Mouse (Mus musculus) limb, embryonic 15.5 days (tissue): ENCODE measurements at regions not wholly inside any gene's neighbourhood (a gene's known extent, or its start where the extent isn't known, plus 50 kb on each side); places are given as distances from the start of the nearest gene placed in this dataset.

Experiments
- ATAC-seq: fragments of 200-750 bp; cut with Nextera tagmentation; 2 replicates; pipeline ENCODE4 v1.8.0; 2017; ENCODE audit warnings: low read depth, moderate TSS enrichment; ENCODE audit not compliant: insufficient number of reproducible peaks, low FRiP score, low TSS enrichment
- H3K27ac ChIP-seq: fragments of 300-500 bp; sonication (generic); 2 replicates; pipeline ENCODE4 v1.5.1; 2015; ENCODE audit warnings: moderate library complexity, mild to moderate bottlenecking, inconsistent platforms
- H3K27me3 ChIP-seq: fragments of 300-500 bp; sonication (generic); 2 replicates; pipeline ENCODE4 v1.6.1; 2015; ENCODE audit warnings: inconsistent platforms
- H3K36me3 ChIP-seq: fragments of 300-500 bp; sonication (generic); 2 replicates; pipeline ENCODE4 v1.6.1; 2015; ENCODE audit warnings: inconsistent platforms
- H3K4me1 ChIP-seq: fragments of 300-500 bp; sonication (generic); 2 replicates; pipeline ENCODE4 v1.6.1; 2015; ENCODE audit warnings: inconsistent platforms
- H3K4me2 ChIP-seq: fragments of 300-500 bp; sonication (generic); 2 replicates; pipeline ENCODE4 v1.6.1; 2015; ENCODE audit warnings: mild to moderate bottlenecking, inconsistent platforms
- H3K4me3 ChIP-seq: fragments of 300-500 bp; sonication (generic); 2 replicates; pipeline ENCODE4 v1.5.1; 2015; ENCODE audit warnings: mild to moderate bottlenecking, inconsistent platforms
- H3K9ac ChIP-seq: fragments of 300-500 bp; sonication (generic); 2 replicates; pipeline ENCODE4 v1.6.1; 2015; ENCODE audit warnings: inconsistent platforms
- H3K9me3 ChIP-seq: fragments of 300-500 bp; sonication (generic); 2 replicates; pipeline ENCODE4 v1.6.1; 2016; ENCODE audit warnings: inconsistent platforms
- WGBS: fragments of 180-500 bp; shearing (Covaris S2); methylation state at CpG from one replicate; pipeline ENCODE4 v1.1.7; 2015; 5-methylcytosine and 5-hydroxymethylcytosine counted together

GRCm38 (mm10) chr1:119302349-119302995 is 119.6 kb downstream of the Inhbb start:
- Histone ChIP-seq H3K4me2 (no peak overlapping the region), H3K27ac (no peak overlapping the region), H3K9me3 (no peaks in the 10 kb centered on the region), H3K4me3 (no peak overlapping the region), H3K4me1 (peaks cover 4% of the 10 kb centered on the region; the same call in 1 of the 2 replicates), H3K36me3 (no peaks in the 10 kb centered on the region), H3K9ac (no peak overlapping the region), H3K27me3 (no peaks in the 10 kb centered on the region)
- ATAC-seq: no peak
- 56% methylated on average over 7 of the region's 7 CpGs for WGBS

- no peak overlapping the region for H3K27ac ChIP-seq
- no peak for ATAC-seq
- no peaks in the 10 kb centered on the region for H3K9me3 ChIP-seq
- H3K27me3 ChIP-seq: no peaks in the 10 kb centered on the region
- H3K4me1 ChIP-seq: peaks cover 4% of the 10 kb centered on the region; the same call in 1 of the 2 replicates
- H3K4me2 ChIP-seq: no peak overlapping the region
- H3K36me3 ChIP-seq: no peaks in the 10 kb centered on the region
- no peak overlapping the region for H3K9ac ChIP-seq
- no peak overlapping the region for H3K4me3 ChIP-seq
- WGBS: 85% methylated on average over 7 of the region's 7 CpGs
Measured at GRCm38 (mm10) chr1:119301931-119302330, 120.1 kb downstream of the Inhbb start.

DNA sequence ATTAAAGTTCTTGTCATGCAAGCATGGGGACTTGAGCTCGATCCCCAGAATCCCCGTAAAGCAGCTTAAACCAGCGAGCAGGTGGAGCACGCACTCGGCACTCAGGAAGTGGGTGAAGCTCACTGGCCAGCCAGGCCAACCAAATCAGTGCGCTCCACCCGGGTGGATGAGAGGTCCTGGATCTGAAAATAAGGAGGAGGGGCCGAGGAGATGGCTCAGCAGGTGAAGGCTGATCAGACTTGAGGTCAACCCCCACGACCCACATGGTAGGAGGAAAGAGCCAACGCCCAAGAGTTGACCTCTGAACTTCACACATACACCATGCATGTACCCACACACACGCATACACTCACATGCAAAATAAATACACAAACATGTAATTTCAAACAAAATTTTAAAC is 120.8 kb downstream of the Inhbb start:
- Histone ChIP-seq H3K9ac (no peak overlapping the region), H3K4me2 (no peak overlapping the region), H3K36me3 (no peaks in the 10 kb centered on the region), H3K9me3 (no peaks in the 10 kb centered on the region), H3K4me3 (no peak overlapping the region), H3K27me3 (no peaks in the 10 kb centered on the region), H3K27ac (no peak overlapping the region), H3K4me1 (peaks cover 4% of the 10 kb centered on the region; the same call in 1 of the 2 replicates)
- WGBS: 86% methylated on average over 11 of the region's 11 CpGs
- ATAC-seq: no peak

GRCm38 (mm10) chr1:119299842-119300752 is 122.0 kb downstream of the Inhbb start:
- WGBS: 77% methylated on average over 12 of the region's 12 CpGs
- Histone ChIP-seq H3K36me3 (no peaks in the 10 kb centered on the region), H3K4me3 (no peak overlapping the region), H3K27ac (no peak overlapping the region), H3K27me3 (no peaks in the 10 kb centered on the region), H3K9me3 (no peaks in the 10 kb centered on the region), H3K4me2 (no peak overlapping the region), H3K4me1 (peaks cover under 1% of the 10 kb centered on the region; the same call in 1 of the 2 replicates), H3K9ac (no peak overlapping the region)
- no peak for ATAC-seq

DNA sequence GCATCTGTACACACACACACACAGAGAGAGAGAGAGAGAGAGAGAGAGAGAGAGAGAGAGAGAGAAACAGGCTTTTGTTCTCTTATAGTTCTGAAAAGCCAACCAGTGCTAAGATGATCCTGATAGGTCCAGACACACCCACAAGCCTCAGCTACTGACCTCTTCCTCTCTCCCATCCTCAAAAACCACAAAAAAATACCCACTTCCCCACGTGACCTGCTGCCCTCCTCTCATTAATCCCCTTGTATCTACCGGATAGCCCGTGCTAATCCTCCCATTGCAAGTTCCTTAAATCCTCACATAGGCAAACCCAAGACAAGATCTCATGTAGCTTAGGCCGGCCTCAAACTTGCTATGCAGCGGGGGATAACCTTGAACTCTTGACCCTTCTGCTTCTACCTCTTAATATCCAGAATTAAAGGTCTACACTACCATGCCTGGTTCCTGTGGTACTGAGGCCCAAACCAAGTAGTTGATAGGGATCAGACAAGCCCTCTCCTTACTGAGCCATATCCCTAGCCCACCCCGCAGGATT is 123.3 kb downstream of the Inhbb start:
- Histone ChIP-seq H3K9me3 (no peaks in the 10 kb centered on the region), H3K27ac (no peak overlapping the region), H3K4me3 (no peak overlapping the region), H3K4me1 (no peaks in the 10 kb centered on the region), H3K4me2 (no peak overlapping the region), H3K9ac (no peak overlapping the region), H3K27me3 (no peaks in the 10 kb centered on the region), H3K36me3 (no peaks in the 10 kb centered on the region)
- 80% methylated on average over 6 of the region's 6 CpGs for WGBS
- no peak for ATAC-seq

GRCm38 (mm10) chr1:119295121-119295520 is 126.9 kb downstream of the Inhbb start:
- no peak overlapping the region for H3K4me3 ChIP-seq
- H3K27me3 ChIP-seq: no peaks in the 10 kb centered on the region
- no peak for ATAC-seq
- 0 out of 2 replicates have a peak, but pooled peaks cover 1% of the 10 kb centered on the region for H3K4me1 ChIP-seq
- no peak overlapping the region for H3K9ac ChIP-seq
- no peak overlapping the region for H3K27ac ChIP-seq
- no peak overlapping the region for H3K4me2 ChIP-seq
- H3K9me3 ChIP-seq: no peaks in the 10 kb centered on the region
- no peaks in the 10 kb centered on the region for H3K36me3 ChIP-seq
- 82% methylated on average over 8 of the region's 8 CpGs for WGBS

DNA sequence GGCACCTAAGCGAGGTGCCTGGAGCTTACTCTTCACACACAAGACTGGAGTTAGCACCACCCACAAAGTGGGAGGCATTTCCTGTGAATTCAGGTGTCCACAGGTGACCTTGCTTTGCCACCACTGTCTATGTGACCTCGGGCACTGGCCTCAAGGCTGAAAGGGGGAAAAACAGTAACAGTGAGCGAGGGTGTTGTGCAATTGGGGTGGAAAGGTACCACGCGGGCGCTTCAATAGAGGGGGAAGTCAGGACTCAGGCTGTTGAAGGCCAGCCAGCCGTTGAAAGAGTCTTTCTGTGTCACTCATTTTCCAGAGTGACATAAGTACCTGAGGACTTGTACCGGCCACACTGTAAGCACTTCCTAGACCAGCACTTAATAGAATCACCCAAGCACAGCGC is 128.2 kb downstream of the Inhbb start:
- Histone ChIP-seq H3K36me3 (no peaks in the 10 kb centered on the region), H3K27ac (no peak overlapping the region), H3K4me1 (0 out of 2 replicates have a peak, but pooled peaks cover 6% of the 10 kb centered on the region), H3K9ac (no peak overlapping the region), H3K27me3 (no peaks in the 10 kb centered on the region), H3K9me3 (no peaks in the 10 kb centered on the region), H3K4me3 (no peak overlapping the region), H3K4me2 (no peak overlapping the region)
- no peak for ATAC-seq
- WGBS: 82% methylated on average over 9 of the region's 9 CpGs

GRCm38 (mm10) chr1:119292216-119292615 is 129.8 kb downstream of the Inhbb start:
- 55% methylated on average over 7 of the region's 7 CpGs for WGBS
- Histone ChIP-seq H3K9ac (no peak overlapping the region), H3K27ac (no peak overlapping the region), H3K4me2 (no peak overlapping the region), H3K4me1 (0 out of 2 replicates have a peak, but pooled peaks cover 6% of the 10 kb centered on the region), H3K9me3 (no peaks in the 10 kb centered on the region), H3K36me3 (no peaks in the 10 kb centered on the region), H3K4me3 (no peak overlapping the region), H3K27me3 (no peaks in the 10 kb centered on the region)
- no peak for ATAC-seq

DNA sequence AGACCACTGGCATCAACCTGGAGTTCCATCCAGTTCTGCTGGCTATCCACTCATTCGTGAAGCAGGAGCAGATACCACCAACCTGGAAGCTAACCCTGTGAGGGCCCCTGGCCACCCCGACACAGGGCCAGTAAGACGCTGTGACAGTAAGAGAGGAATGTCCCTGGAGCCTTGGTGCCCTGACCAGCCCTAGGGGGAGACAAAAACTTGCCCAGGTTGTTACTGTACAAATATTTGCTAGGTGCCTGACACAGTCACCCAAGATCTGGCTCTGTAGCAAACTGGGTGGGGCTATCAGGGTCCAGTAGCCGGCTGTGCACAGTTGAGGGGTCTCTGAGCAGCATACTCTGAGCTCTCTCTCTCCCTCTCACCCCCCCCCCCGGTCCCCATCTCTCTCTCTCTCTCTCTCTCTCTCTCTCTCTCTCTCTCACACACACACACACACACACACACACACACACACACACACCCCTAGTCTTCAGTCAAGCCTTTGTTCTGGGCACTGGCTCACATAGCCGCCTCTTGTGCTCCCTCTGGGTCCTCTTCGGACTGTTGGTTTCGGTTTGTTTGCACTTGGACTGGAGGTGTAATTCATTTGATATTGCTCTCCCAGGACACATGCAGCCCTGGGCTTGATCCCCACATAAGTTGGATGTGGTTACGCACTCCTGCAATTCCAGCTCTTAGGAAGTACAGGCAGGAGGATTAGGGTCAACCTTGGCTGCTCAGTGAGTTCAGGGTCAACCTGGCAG is 131.7 kb downstream of the Inhbb start:
- 56% methylated on average over 8 of the region's 9 CpGs for WGBS
- 0 out of 2 replicates have a peak, but pooled peaks have one; percentile 12 for ATAC-seq
- no peaks in the 10 kb centered on the region for H3K36me3 ChIP-seq

DNA sequence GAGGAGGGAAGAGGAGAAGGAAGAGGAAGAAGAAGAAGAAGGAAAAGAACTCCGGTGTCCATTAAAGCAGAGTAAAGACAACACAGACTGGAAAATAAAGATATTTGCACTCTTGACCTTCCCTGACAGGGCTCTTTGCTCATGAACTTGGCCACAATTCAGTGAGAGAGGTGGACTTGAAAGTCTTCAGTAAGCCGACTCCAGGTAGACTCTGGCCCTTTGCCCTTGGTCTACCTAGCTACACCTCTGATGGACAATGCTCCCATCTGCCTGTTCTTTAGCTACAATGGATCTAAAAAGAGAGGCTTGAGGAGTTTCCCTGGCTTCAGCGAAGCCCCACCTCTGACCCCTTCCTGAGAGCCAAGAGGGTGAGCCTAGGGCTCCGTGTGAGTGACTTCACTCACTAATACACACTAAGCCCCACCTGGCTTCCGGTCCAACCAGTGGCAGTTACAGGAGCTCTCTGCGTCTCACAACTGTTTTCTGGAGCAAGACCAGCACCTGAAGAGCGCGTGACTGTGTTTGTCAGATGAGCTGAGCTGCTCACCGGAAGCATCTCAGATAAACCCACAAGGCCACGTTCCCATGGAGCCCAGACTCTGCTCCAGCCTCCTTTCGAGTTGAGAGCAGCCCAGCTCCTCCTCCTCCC is 132.4 kb downstream of the Inhbb start:
- no peak for ATAC-seq
- no peak overlapping the region for H3K27ac ChIP-seq
- H3K4me1 ChIP-seq: 0 out of 2 replicates have a peak, but pooled peaks cover 6% of the 10 kb centered on the region
- no peaks in the 10 kb centered on the region for H3K36me3 ChIP-seq
- no peaks in the 10 kb centered on the region for H3K27me3 ChIP-seq
- no peak overlapping the region for H3K9ac ChIP-seq
- H3K4me2 ChIP-seq: no peak overlapping the region
- no peak overlapping the region for H3K4me3 ChIP-seq
- WGBS: 81% methylated on average over 11 of the region's 11 CpGs
- no peaks in the 10 kb centered on the region for H3K9me3 ChIP-seq

More for the DNA sequence above, 131.7 kb downstream of the Inhbb start:
- 0 out of 2 replicates have a peak, but pooled peaks cover 6% of the 10 kb centered on the region for H3K4me1 ChIP-seq
- H3K27me3 ChIP-seq: no peaks in the 10 kb centered on the region
- no peaks in the 10 kb centered on the region for H3K9me3 ChIP-seq
- no peak overlapping the region for H3K27ac ChIP-seq
- no peak overlapping the region for H3K9ac ChIP-seq
- no peak overlapping the region for H3K4me2 ChIP-seq
- H3K4me3 ChIP-seq: no peak overlapping the region

DNA sequence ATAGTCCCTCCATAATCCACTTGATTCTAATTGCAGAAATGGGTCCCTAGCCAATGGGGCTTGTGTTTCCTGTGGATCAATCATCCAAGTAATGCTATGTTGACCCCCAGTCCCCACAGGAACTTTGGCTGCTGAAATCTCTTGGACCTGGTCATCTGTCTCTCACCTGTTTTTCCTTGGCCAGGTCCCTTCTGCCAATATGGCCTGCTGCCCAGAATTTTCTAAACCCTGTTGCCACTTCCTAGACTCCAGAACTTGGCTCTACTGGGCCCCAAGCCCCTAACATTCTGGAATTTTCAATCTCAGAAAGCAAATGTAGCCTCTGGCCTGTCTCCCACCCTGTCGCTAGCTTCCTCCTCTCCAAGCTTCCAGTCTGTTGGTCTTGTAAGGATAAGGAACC is 139.6 kb downstream of the Inhbb start:
- Histone ChIP-seq H3K36me3 (no peaks in the 10 kb centered on the region), H3K4me1 (no peaks in the 10 kb centered on the region), H3K27me3 (no peaks in the 10 kb centered on the region), H3K27ac (no peak overlapping the region), H3K9me3 (no peaks in the 10 kb centered on the region), H3K4me3 (no peak overlapping the region), H3K9ac (no peak overlapping the region), H3K4me2 (no peak overlapping the region)
- no peak for ATAC-seq
- WGBS: 82% methylated on average over 1 of the region's 1 CpGs
